Mouse (Mus musculus) ovary, postnatal 14 days (tissue): ENCODE measurements at regions not wholly inside any gene's neighbourhood (a gene's known extent, or its start where the extent isn't known, plus 50 kb on each side); places are given as distances from the start of the nearest gene placed in this dataset.

ENCODE experiments used
- DNase-seq: peaks from one replicate; pipeline ENCODE4 v3.0.0; 2022; ENCODE audit warnings: low spot score

DNA sequence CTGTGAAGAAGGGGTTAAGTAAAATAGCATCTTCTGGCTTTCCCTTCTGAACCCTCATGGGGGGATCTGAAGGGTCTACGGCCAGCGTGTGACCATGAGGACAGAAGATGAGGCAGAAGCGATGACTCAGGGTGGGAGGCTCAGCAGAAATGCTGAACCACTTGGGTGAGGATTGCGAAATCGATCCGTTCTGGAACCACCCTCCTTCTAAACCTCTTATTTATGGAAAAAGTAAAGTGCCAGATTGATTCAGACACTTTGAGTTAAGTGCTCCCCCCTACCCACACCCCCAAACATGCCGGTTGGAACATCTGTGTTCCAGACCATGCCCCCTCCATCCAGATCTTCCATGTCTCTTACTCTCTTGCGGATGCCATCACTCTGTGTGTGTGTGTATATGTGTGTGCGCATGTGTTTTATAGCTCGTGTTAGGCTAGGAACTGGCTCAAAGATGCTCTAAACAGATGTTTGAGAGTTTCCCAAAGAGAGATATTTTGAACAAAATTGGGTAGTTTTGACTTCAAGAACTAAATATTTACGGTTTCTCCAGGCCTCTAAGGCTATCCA is 190.2 kb upstream of the Prickle1 start:
- DNase-seq: no peak

DNA sequence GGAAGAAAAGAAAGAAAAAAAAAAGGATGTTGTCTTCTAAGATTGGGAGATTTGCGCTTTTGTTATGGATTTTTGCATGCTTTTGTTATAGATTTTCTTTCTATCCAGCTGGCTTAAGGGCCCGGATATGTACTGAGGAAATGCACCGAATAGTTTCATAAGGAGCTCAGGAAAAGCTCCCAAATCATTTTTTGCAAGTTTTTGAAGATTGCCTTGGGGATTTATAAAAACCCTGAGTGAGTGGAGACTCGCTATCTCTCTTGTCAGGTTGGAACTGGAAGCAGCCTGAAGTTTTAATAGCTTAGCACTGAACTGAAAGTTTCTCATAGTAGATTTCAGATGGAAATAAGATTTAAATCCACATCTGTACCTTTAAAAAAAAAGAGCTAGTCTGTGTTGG is 188.0 kb upstream of the Prickle1 start:
- no peak for DNase-seq

DNA sequence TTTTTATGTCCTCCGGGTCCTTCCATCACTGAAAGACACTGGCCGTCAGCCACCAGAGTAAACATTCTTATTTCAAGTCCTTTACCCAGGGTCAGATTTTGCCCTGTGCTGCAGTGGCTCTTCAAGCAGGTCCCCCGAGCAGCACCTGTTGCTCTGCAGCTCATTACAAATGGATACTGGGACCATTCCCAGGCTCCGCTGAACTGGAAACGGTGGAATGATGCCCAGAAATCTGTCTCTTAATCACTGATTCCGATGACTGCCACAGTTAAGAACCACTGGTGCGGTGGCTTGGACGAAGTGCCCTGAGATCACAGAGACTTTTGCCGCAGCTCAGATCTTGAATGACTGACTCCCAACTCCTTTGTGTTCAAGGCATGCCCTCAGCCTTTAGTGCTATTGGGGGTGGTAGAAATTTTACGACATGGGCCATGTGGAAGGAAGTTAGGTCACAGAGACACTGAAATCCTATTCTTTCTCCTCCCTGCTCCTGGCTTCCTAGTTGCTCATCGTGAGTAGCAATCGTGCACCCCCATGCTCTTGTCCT is 179.6 kb upstream of the Prickle1 start:
- peak; percentile 13 for DNase-seq

DNA sequence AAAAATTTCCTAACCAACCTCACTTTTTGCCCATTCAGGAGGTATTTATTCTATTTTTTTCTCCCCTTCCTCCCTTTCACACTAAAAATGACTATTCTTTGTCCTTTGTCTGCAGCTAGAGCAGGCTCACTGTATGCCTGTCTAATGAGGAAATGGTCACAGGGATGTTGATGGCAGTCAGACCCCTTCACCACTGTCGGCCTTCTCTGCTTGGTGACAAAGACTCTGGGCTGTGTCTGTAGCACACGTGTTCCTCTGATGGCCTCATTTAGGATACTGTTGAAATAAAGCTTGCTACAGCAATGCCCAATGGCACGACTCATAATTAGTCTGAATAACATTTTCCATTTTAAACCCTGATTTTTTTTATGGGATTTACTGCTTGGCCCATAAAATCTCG is 178.6 kb upstream of the Prickle1 start:
- no peak for DNase-seq

DNA sequence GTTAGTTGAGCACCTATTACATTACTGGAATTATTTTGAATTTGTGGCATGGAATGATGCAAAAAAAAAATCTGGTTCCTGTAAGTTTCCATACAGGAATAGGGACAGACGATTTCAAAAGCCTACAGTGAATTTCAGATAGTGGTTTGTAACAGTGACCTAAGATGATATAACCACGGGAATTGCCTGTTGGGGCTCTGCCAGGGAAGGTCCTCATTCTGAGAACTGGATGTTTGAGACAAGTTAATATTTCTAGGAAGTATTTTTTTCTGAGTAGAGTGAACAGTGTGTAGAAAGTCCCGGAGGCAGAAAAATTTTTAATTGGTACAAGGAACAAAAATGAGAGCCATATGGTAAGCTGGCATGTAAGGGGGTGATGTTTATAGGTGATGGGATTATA is 171.3 kb upstream of the Prickle1 start:
- DNase-seq: no peak

DNA sequence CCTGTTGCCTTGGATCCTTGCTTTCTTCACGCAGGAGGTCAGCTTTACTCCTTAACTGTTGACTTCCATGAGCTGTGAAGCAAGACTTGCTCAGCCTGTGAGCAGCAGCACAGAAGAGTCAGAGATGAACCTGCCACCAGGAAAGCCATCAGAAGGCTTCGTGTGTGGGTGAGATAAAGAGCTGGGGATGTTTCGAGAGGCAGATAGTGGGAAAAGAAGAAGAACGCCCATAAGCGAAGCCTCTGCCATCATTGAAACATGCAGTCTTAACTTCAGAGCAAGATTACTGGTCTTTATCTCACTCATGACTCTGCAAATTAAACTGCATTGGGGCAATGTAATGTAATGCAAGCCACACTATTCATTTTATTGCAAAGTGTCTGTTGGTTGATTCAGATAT is 167.4 kb upstream of the Prickle1 start:
- no peak for DNase-seq

DNA sequence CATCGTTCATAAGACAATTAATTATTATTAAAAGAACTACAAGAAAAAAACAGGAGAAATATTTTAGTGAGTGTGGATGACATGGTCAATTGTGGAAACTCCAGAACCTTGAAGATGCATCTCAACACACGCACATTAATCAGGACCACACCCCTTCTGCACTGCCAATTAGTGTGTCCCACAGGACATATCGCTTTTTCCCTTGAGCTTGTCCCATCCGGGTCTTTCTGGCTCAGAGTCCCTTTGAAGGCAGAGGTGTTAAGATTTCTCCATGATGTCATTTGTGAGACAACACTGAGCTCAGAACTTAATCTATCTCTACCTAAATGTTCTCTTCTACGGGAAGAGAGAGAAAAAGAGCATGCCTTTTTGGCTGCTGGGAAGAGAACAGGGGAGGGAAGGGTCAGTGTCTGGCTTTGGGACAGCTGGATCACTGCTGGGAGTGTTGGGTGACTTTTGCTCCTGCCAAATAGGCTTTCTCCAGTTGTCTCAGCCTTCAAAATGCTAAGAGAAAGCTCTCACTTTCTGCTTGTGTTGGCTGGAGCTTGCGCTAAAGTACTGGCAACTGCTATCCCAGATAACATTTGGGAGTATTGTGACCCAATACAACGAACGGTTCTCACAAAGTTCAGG is 162.6 kb upstream of the Prickle1 start:
- DNase-seq: peak; percentile 14

DNA sequence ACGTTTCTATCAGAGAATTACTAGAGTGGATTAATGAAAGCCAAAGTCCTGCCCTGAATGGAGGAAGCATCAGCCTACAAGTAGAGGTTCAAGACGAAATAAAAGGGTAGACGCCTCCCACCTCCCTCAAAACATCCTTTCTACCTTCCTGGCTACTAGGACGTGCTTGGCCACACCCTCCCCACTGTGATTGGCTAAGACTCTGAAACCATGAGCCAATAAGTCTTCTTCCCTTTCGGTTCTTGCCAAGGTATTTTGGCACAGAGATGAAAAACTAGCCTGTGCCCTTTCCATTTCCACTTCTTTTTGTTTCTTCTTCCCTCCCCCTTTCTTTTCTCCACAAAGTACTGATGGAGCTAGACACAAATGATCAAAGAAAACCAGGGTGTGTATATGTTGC is 160.3 kb upstream of the Prickle1 start:
- DNase-seq: no peak

DNA sequence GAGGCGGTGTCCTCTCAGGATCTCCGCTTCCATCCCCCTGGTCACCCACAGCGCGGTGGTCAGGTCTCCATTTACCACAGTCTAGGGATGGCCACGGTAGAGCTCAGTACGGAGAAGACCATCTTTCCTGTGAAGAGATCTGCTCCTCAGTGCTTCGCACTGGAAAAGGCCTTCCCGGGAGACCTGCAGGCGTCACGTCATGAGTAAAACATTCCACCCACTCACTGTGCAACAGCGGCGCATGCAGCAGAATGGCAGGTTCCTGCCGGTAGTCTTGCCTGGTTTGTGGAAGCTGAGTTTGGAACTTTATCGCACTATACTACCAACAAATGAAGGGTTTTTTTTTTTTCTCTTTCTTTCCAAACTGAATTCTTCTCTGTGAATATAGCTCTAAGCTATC is 156.1 kb upstream of the Prickle1 start:
- no peak for DNase-seq

DNA sequence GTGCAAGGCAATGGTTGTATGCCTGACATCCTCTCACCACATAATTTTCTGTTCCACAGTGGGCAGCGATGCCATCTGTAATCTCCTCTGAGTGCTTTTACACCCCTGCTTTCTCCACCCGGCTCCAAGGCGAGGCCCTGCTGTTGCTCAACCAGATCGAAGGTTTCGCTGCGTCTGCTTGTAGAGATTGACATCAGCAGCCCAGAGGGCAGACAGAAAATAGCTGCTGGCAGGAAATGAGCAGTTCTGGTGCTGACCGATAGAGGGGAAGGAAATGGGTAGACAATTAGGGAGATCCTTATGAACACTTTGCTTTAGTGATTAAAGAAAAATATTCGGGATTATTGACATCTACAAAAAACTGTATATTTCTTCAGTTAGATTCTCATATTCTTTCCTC is 155.3 kb upstream of the Prickle1 start:
- DNase-seq: peak; percentile 24

DNA sequence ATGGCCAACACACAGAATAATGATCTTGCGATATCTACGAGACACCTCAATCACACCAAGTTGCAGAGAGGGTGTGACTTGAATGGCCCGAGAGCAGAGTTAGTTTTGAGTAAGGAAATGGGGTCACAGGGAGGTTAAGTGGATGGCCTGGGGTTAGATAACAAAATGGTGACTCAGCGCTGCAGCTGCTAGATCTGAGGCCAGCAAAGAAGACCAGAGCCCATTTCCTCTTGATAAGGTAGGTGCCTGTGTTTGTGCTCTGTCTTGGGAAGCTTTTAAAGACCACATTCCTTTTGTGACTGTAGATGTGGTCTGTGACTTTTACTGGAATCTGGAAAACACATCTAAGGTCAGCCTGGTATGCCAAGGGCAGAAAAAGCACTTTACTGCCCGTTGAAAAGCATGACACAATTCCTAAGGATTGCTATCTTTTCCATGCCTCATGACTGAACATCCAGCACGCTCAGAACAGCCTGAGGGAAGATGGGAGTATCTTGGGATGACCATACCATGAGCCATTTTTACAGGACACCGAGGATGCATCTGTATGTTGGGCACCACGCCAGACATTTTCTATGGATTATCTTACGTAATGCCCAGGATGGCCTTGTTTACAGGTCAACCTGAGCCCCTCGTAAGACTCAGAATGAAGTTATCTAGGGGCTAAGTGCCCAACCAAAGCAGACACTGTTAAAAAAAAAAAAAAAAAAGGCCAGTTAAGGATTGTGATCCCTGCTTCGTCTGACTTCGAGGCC is 148.7 kb upstream of the Prickle1 start:
- DNase-seq: no peak

DNA sequence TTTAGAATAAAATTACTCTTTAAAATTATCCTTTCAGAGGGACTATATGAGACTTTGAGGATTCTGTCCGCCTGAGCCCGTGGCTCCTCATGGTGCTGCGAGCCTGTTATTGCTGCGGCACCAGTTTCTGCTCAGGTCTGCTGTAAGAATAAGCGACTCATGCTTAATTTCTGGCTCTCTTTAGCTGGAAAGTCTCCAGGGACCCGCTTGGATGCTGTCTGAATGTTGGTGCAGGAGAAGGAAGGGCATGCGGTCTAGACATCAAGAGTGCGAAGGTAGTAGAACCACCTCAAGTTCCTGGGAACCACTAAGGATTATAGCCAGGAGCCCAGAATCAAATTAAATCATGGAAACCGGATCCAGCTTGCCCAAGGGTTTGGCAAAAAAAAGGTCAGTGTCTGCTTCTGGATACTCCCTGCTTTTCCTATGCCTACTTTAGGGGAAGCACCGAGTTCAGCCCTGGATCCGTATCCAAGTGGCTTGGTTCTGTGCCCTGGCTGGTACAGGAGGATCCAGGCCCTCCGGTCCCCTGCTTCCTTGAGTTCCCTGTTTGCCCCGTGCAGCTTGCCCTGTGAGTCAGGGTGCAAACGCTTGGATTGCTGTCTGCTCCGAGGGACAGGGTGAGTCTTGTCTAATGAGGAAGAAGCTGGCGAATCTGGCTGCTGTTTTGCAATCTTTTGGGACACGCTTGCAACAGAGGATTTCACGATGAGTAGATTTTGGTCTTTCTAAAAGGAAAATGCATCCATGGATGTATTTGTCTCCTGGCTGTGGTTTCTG is 138.2 kb upstream of the Prickle1 start:
- no peak for DNase-seq

DNA sequence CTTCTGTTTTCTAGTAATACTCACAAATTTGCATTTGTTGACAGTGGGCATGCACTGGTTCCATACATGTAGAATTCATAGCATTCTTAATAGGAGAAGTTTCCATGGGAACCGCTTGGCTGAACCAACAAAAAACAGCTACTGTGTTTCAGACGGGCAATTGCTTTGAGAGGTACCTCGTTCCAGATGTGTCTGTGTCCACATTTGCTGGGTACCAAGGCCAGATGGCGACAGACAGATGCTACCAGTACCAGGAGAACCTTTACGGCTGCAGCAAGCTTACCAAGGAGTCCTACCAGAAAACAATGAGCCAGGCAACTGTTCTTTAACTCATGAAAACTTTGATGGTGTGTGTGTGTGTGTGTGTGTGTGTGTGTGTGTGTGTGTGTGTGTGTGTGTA is 137.1 kb upstream of the Prickle1 start:
- DNase-seq: no peak

DNA sequence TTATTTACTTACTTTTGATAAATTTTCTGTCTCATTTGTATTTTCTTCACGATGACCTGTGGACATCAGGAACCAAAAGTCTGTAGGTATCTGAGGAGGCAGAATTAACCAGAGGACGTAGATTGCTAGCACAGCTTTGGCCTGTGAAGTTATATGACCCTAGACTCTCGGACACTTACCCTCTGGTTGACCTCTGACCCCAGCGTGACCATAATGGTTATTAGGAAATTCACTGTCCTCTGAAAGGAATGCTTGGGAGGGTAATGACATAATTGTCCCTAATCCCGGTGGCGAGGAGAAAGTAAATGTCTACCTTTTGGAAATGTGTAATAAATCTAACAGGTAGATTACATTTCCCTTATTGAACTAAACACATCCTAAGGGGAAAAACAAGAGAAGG is 135.5 kb upstream of the Prickle1 start:
- DNase-seq: no peak

DNA sequence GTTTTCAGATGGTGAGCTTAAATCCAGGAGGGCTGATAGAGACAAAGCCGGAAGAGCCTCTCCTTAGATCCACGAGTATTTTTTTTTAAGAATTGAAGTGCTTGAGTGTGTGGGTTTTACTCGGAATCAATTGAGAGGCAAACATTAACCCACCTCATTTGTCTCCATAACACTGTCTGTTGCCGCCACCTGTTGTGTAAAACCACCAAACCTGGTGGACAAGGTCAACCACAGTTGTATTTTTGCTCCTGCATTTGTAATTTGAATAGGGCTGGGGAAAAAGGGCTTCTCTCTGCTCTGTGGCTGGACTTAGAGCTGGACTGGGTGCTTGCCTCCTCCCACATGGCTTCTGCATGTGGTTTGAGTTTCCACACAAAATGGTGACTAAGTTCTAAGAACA is 119.8 kb upstream of the Prickle1 start:
- no peak for DNase-seq

DNA sequence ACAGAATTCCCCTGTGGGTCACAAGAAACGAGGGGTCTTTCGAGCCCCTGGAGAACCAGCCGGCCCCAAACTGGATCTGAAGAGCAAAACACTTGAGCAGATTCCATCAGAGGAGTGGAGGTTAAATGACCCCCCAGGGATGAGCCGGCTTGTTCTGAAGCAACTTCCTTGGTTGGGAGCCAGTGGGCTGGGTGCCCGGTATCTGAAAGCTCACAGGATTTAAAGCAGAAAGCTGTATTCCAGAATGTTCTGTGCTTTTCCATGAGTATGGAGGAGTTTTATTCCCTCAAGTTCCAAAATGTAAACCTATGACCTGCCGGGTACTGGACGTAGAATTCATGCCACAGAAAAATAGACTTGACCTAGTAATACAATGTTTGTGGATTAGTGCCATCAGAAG is 117.7 kb upstream of the Prickle1 start:
- peak; percentile 85 for DNase-seq

DNA sequence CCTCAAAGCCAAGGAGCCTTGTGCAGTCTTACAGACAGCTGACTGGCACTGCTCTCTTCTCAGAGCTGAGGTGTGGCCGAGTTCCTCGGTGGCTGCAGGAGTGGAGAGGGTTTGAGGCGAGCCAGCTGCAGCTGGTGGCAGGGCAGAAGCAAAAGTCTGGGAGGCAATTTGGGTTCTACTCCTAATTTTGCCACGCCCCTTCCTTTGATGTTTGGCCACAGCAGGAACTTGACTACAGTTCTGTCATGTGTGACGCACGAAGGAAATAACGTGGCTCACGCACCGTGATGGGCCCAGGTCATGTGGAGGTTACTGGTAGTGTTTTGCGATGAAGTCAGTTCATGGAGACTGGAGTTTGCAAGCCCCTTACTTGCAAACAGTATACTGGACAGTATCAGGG is 116.9 kb upstream of the Prickle1 start:
- DNase-seq: no peak

DNA sequence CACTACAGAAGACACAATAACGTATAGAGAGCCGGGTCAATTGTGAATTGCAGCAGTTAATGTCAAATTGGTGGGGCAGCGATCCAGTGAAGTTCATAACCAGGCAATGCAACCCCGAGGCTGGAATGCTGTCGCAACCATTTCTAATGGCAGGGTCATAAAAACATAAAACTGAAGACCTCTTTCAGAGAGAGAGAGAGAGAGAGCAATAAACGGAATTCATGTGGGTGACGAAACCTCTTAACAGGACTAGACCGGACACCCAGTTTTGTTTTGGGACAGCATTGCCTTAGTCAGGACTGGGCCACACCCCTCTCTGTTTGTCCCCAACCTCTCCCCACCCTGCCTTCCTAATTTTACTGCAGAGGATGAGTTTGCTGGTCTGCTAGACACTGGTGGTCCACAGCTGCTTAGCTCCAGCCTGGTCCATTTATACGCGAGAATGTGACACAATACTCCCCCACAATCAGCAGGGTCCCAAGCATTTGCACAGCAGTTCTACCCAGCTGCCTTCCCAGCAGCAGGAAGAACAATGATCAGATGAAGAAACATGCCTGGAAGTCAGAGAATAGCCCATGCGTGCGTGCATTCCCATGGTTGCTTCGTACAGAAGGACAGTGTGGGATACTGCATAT is 115.6 kb upstream of the Prickle1 start:
- DNase-seq: no peak

DNA sequence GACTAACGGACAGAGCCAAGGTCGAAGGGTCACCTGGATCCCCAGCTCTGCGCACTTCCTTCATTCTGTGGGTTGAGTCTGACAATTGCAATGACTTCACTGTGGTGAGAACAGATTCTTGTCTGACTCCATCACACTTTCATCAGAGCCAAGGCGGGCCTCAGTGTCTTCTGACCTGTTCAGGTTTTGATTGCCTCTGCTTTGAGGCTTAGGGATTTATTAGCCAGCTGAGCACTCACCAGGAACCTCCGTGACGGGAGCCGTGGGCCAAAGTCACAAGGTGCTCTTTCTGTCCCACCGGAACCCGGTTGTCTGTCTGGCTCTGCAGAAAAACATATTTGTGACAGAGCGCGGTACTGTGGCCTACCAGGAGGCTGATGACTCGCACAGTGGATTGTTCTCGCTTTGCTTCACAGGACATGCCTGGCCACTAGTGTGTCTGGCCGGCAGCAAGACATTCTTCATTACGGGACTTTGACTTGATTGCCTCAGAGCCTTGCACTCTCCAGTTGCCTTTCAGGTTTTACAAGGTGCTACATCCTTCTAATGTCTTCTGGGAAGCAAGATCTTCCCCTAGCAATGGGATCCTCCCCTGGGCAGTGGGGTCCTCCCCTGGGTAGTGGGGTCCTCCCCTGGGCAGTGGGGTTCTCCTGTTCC is 114.9 kb upstream of the Prickle1 start:
- no peak for DNase-seq

DNA sequence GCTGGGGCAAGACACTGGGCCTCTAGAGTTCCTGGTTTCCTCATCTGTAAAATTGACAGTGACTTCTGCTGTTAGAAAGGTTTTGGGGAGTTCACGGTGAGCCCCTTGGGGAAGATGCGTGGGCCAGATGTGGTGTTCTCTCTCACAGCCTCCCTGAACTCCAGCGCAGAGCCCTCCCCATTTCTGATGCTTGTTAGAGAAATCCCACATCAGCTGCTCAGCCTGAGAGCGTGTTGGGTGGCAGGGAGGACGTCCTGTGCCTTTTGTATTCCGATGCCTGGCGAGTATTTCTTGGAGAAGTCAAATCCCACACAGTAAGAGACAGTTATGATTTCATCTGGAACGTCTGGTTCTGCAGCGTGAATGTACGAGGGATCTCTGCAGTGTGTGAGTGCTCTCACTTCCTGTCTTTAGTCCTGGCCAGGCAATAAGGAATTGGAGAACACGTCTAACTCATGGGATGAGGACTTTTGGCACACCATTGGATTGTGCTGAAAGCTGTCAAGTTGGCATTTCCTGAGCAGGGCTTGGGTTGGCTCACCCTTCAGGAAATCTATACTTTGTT is 110.8 kb upstream of the Prickle1 start:
- no peak for DNase-seq

DNA sequence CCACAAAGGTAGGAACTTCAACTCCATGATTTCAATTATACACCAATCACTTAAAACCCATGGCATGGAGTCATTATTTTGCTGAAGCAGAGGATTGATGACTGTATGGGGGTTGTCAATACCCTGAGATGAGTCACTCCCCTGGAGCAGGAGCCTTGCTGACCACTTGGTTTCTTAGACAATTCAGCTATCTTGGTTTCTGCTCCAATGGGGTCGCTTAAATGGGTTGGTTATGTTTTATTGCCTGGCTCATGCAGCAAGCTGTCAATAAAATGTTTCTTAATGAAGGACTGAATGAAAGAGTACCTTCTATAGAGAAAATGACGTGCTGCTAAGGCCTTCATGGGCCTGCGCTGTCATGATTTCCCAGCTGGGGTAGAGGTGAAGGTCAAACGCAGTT is 110.0 kb upstream of the Prickle1 start:
- no peak for DNase-seq
